Mouse (Mus musculus) neural tube, embryonic 15.5 days (tissue): ENCODE results near the gene Osr1. TPM values are rescaled to one million over a fixed set of nuclear protein-coding genes. Genes with fewer than 3 reads are reported as not detected.

ENCODE experiments used
- ATAC-seq: fragments of 200-750 bp; cut with Nextera tagmentation; 2 replicates; pipeline ENCODE4 v1.8.0; 2017; ENCODE audit warnings: mild to moderate bottlenecking, moderate TSS enrichment, moderate library complexity; ENCODE audit not compliant: low FRiP score
- H3K27ac ChIP-seq: fragments of 300-500 bp; sonication (generic); replicated peaks from 2 replicates; pipeline ENCODE4 v1.5.1; 2015; ENCODE audit warnings: mild to moderate bottlenecking, inconsistent platforms
- H3K27me3 ChIP-seq: fragments of 300-500 bp; sonication (generic); replicated peaks from 2 replicates; pipeline ENCODE4 v1.6.1; 2015; ENCODE audit warnings: inconsistent platforms
- H3K36me3 ChIP-seq: fragments of 300-500 bp; sonication (generic); 2 replicates; pipeline ENCODE4 v1.6.1; 2015; ENCODE audit warnings: inconsistent platforms
- H3K4me1 ChIP-seq: fragments of 300-500 bp; sonication (generic); 2 replicates; pipeline ENCODE4 v1.6.1; 2015; ENCODE audit warnings: inconsistent platforms
- H3K4me2 ChIP-seq: fragments of 300-500 bp; sonication (generic); 2 replicates; pipeline ENCODE4 v1.6.1; 2015; ENCODE audit warnings: inconsistent platforms, mild to moderate bottlenecking, moderate library complexity
- H3K4me3 ChIP-seq: fragments of 300-500 bp; sonication (generic); replicated peaks from 2 replicates; pipeline ENCODE4 v1.5.1; 2015; ENCODE audit warnings: mild to moderate bottlenecking, inconsistent platforms
- H3K9ac ChIP-seq: fragments of 300-500 bp; sonication (generic); replicated peaks from 2 replicates; pipeline ENCODE4 v1.6.1; 2015; ENCODE audit warnings: mild to moderate bottlenecking, inconsistent platforms
- H3K9me3 ChIP-seq: fragments of 300-500 bp; sonication (generic); replicated peaks from 2 replicates; pipeline ENCODE4 v1.6.1; 2016; ENCODE audit warnings: inconsistent platforms
- WGBS: fragments of 180-500 bp; shearing (Covaris S2); methylation state at CpG from one replicate; pipeline ENCODE4 v1.1.7; 2015; ENCODE audit warnings: mixed read lengths; 5-methylcytosine and 5-hydroxymethylcytosine counted together
- polyA plus RNA-seq: library from polyadenylated mRNA; unstranded; fragments of >200 nt; fragmentation: Nextera tagmentation; extraction: Ambion mirVana; gene quantifications from 2 replicates; pipeline ENCODE4 v1.2.1, GENCODE M21; 2015

The Osr1 gene
- polyA plus RNA-seq = 6.6 and 11.1 TPM in 2 replicates

DNA sequence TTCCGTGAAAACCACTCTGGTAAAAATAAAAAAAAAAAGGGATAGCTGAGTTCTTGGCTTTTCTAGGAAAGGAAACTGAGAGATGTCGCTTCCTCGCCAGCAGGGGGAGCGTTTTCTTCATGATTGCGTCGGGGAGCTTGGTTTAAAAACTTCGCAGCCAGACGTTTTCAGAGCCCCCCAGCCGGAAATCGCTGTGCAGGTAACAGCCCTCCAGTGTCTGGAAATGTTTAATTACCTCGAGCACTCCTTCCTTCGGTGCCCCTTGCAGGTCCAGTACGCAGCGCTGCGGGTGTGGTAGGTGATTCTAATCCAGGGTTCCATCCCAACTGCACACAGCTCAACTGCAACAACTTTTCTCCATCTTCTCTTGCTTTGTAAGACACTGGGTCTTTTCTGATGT lies at the start of gene Osr1:
Gene Osr1 (plus strand): TSS at position 146 of the 400 bp plus-strand sequence.
- peak within 1 kb of the TSS; percentile 63 for H3K4me2 ChIP-seq
- peak; percentile 36; the same call in 1 of the 2 replicates for ATAC-seq
- H3K36me3 ChIP-seq = no peaks in the 10 kb centered on the region
- 0 out of 2 replicates have a peak within 1 kb of the TSS, but pooled peaks have one; percentile 5 for H3K9ac ChIP-seq
- H3K4me3 ChIP-seq = peak within 1 kb of the TSS; percentile 38
- no peak within 1 kb of the TSS for H3K27ac ChIP-seq
- H3K27me3 ChIP-seq = peaks cover 66% of the 10 kb centered on the region
- peaks cover 19% of the 10 kb centered on the region for H3K4me1 ChIP-seq
- H3K9me3 ChIP-seq = no peaks in the 10 kb centered on the region
- under 1% methylated on average over 15 of the region's 15 CpGs for WGBS

- no peak overlapping the region for H3K9ac ChIP-seq
- ATAC-seq = no peak
Measured at GRCm38 (mm10) chr12:9550328-9550727, 19.6 kb upstream of the Osr1 start.

DNA sequence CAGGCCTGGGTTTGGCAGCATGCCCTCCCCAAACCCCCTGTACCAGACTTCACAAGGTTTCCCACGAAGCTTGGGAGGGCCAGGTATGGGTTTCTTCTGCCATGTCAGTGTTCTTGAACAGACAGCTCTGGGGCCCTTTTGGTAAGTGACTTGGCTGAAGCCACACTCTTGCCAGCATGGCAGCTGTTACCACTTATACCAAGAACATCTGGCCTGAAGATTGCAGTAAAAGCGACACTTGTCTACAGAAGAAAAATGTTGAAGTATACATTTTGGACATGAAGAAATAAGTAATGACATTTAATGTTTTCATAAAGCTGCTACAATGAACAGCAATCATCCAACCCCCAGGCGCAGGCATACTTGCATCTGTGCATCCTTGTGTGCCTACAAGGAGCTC lies 5.0 kb upstream of the Osr1 start:
- H3K4me2 ChIP-seq = no peak overlapping the region
- peaks cover 17% of the 10 kb centered on the region for H3K27me3 ChIP-seq
- 86% methylated on average over 3 of the region's 3 CpGs for WGBS
- peaks cover under 1% of the 10 kb centered on the region for H3K4me1 ChIP-seq
- H3K9me3 ChIP-seq = no peaks in the 10 kb centered on the region
- ATAC-seq = no peak
- no peak overlapping the region for H3K9ac ChIP-seq
- no peaks in the 10 kb centered on the region for H3K36me3 ChIP-seq
- no peak overlapping the region for H3K4me3 ChIP-seq
- H3K27ac ChIP-seq = no peak overlapping the region

More at GRCm38 (mm10) chr12:9550328-9550727, 19.6 kb upstream of the Osr1 start:
- H3K4me2 ChIP-seq = no peak overlapping the region
- no peak overlapping the region for H3K27ac ChIP-seq
- no peaks in the 10 kb centered on the region for H3K9me3 ChIP-seq
- no peaks in the 10 kb centered on the region for H3K4me1 ChIP-seq
- no peaks in the 10 kb centered on the region for H3K27me3 ChIP-seq
- no peaks in the 10 kb centered on the region for H3K36me3 ChIP-seq
- 85% methylated on average over 2 of the region's 2 CpGs for WGBS
- no peak overlapping the region for H3K4me3 ChIP-seq

DNA sequence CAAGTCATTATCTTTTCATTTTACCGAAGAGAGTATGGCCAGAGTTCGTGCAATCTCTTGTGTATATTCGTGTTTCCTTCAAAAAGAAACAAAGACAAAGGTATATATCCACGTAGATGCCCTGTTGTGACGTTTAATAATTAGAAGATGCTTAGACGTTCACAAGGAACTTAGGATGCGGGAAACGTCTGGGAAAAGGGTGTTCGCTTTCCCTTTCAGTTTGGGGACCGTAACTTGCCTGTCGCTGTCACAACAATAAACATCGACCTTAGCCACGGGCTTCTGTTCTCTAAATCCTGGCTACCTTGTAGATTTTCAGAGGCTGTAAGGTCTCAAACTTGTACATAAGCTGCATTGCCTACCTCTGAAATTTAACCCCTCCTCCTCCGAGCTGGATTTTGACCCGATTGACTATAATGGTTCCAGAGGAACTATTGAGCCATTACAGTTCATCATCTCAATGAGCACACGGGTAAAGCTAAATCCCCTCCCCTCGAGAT lies 630 bp downstream of the Osr1 start:
- peaks cover 19% of the 10 kb centered on the region for H3K4me1 ChIP-seq
- H3K9ac ChIP-seq = 0 out of 2 replicates have a peak overlapping the region, but pooled peaks have one; percentile 5
- peak overlapping the region; percentile 63 for H3K4me2 ChIP-seq
- H3K27me3 ChIP-seq = peaks cover 70% of the 10 kb centered on the region
- H3K27ac ChIP-seq = no peak overlapping the region
- peak overlapping the region; percentile 38 for H3K4me3 ChIP-seq
- no peaks in the 10 kb centered on the region for H3K36me3 ChIP-seq
- WGBS = under 1% methylated on average over 17 of the region's 17 CpGs
- no peaks in the 10 kb centered on the region for H3K9me3 ChIP-seq
- ATAC-seq = no peak

DNA sequence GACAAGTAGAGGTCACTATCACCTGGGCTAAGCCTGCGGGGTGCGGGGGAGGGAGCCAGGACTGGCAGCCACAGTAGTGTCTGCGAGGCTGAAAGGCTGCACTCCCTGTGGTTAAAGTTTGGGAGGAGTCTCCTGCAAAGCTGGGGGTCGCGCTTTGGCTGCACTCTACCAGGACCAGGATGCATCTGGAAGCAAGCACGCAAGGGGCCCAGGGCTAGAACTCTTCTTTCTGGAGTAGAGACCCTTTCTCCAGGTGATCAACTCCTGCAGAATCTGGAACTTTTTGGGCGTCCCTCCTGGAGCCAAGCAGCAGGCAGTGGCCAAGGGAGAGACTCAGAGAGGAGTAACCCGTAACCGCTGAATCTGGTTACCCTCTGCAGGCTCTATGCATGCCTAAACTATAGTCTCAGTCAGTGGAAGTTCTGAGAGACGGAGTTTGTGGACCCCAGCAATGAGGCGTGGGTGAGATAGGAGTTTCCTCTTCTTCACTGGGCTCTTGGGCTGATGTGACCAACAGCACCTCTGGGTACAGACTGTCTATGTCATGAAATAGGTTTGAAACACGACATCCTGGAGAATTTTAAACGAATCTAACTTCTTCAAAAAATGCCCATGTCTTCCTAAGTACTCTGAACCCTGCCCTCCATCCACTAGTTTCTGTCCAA lies 1.5 kb downstream of the Osr1 start:
- Histone ChIP-seq H3K9ac (no peak overlapping the region), H3K4me3 (no peak overlapping the region), H3K27ac (no peak overlapping the region), H3K27me3 (peaks cover 79% of the 10 kb centered on the region), H3K9me3 (no peaks in the 10 kb centered on the region), H3K4me2 (no peak overlapping the region; the same call in 1 of the 2 replicates), H3K4me1 (peaks cover 24% of the 10 kb centered on the region), H3K36me3 (no peaks in the 10 kb centered on the region)
- ATAC-seq = no peak
- WGBS = 2% methylated on average over 13 of the region's 13 CpGs

DNA sequence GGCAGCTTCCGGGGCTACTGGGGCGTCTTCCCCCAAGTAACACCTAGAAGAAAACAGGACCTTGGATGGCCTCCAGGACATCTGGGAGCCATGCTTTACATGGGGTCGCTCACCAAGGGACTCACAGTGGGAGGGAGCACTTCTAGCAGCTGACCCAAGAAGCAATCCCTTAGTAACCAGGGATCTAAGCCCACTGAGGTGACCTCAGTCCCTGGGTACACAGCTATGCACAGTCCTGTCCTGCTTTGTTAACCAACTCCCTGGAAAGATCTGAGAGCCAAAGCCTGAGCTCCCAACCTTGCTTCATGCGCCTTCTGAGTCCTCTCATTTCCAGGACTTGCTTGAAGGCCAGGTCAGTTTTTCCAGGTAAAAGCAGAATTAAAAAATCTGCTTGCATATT lies 2.1 kb downstream of the Osr1 start:
- no peaks in the 10 kb centered on the region for H3K36me3 ChIP-seq
- 15% methylated on average over 4 of the region's 4 CpGs for WGBS

DNA sequence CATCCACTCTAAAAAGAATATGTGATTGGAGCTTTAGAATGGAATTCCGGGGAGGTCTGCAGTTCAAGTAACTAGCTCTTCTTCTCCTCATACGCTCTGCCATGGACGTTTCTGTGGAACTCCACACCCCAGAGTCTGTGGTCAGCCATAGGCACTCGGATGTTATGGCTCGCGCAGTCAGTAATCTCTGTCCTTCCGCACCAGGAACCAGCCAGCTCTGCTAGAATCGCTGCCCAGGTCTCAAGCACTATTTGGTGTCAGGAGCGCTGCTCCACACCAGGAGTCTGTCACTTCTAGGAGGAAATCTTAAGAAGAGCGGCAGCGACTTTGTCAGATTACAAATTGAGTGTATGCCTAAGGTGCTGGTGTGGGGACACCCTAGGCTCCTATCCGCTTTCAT lies 3.8 kb downstream of the Osr1 start:
- no peaks in the 10 kb centered on the region for H3K9me3 ChIP-seq
- peaks cover 24% of the 10 kb centered on the region for H3K4me1 ChIP-seq
- WGBS = 3% methylated on average over 12 of the region's 12 CpGs
- H3K9ac ChIP-seq = no peak overlapping the region
- H3K4me2 ChIP-seq = peak overlapping the region; percentile 55
- H3K27ac ChIP-seq = no peak overlapping the region
- H3K36me3 ChIP-seq = no peaks in the 10 kb centered on the region
- H3K27me3 ChIP-seq = peaks cover 94% of the 10 kb centered on the region
- H3K4me3 ChIP-seq = peak overlapping the region; percentile 34
- no peak for ATAC-seq

More for the DNA sequence above, 2.1 kb downstream of the Osr1 start:
- Histone ChIP-seq H3K4me1 (peaks cover 24% of the 10 kb centered on the region), H3K27me3 (peaks cover 83% of the 10 kb centered on the region), H3K9me3 (no peaks in the 10 kb centered on the region), H3K4me2 (no peak overlapping the region), H3K27ac (no peak overlapping the region), H3K4me3 (no peak overlapping the region), H3K9ac (no peak overlapping the region)
- no peak for ATAC-seq

DNA sequence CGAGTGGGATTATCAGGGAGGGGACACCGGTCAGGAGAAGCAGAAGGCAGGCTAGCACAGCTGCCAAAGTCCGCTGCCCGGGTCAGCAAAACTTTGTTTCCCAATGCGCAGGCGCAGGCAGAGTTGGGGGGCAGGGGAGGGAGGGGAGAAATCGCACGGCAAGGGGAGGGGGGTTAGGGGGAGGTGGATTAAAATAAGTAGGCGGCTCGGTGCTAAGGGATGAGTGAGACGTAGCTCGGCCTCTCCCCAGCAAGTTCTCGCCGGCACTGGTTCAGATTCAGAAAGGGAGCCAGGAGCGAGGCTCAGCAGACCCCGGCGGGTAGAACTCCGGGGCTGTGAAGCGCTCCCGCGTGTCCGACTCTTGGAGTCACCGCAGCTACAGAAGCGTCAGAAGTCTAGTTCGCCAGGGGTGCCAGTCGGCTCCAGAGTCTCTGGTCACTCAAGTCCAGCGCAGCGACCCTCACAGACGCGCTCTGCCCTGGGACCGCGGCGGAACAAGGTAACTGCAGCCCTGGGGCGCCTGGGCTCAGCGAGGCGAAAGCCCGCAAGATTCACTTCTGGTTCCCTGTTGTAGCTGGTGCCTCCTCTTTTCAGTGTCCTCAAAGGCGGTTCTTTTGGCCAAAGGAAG lies 4.4 kb downstream of the Osr1 start:
- peak overlapping the region; percentile 34 for H3K4me3 ChIP-seq
- no peak overlapping the region for H3K27ac ChIP-seq
- peaks cover 94% of the 10 kb centered on the region for H3K27me3 ChIP-seq
- H3K4me1 ChIP-seq = peaks cover 28% of the 10 kb centered on the region
- ATAC-seq = no peak
- no peaks in the 10 kb centered on the region for H3K36me3 ChIP-seq
- peak overlapping the region; percentile 55 for H3K4me2 ChIP-seq
- H3K9me3 ChIP-seq = no peaks in the 10 kb centered on the region
- H3K9ac ChIP-seq = peak overlapping the region; percentile 23; the same call in 1 of the 2 replicates
- WGBS = under 1% methylated on average over 38 of the region's 38 CpGs

DNA sequence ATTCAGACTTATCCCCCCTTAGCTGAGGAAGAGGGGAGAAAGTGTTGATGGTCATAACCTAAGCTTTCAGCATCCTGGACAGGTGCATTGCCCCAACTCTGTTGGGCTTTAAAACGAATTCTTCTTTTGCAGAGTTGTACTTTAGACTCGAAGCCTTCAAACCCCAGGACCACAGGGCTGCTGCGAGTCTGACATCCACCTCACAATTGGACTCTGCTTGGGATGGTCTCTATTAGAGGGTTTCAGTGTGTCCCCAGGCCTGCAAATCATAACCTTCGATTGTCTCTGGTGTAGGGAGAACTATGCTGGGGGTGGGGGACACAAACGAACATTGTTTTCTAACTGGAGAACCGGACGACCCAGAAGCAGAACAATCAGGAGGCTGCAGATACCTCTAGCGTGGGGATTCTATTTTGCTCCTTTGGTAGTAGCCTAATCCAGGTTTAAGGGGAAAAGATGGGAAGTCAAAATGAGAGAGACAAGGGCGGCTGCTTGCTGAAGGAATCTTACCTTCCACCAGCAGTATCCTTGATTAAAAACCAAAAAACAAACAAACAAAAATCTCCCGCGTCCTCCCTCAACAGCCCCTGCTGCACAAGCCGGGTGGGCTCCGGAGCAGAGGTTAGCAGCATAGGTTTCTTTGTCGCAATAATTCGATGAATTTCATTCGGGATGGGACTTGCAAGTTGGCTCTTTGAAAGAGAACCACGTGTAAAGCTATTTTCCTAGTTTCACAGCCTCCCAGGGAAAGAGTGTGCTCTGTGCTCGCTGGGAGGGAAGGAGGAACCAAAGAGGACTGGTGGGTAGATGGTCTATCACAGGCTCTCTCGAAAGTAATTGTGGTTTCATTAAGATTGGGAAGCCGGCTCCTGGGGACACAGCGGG lies 5.5 kb downstream of the Osr1 start:
- no peak for ATAC-seq
- 2% methylated on average over 21 of the region's 21 CpGs for WGBS
- peak overlapping the region; percentile 13; the same call in 1 of the 2 replicates for H3K4me2 ChIP-seq
- no peak overlapping the region for H3K27ac ChIP-seq
- peak overlapping the region; percentile 34 for H3K4me3 ChIP-seq
- H3K36me3 ChIP-seq = no peaks in the 10 kb centered on the region
- no peak overlapping the region for H3K9ac ChIP-seq
- no peaks in the 10 kb centered on the region for H3K9me3 ChIP-seq
- peaks cover 28% of the 10 kb centered on the region for H3K4me1 ChIP-seq
- peaks cover 98% of the 10 kb centered on the region for H3K27me3 ChIP-seq

DNA sequence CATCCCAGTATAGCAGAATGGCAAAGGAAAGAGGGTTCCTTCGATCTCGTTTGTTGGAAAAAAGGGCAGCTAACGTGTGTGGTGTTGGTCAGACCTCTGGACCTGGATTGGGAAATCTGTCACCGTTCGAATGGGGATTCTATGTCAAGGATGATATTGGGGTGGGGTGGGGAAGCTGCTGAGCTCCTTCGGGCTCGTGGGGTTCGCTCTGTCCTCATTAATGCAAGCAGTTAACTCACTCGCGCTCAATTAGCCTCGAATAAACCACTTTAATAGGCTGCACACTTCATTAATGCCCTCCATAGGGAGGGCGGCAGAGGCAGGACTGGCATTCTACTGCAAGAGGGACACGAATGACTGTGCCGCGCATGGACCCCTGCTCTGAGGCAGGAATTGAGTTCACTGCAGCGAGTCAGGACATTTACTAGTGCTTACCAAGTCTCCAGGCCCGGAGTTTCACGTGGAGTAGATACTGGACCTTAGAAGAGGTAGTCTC lies 6.2 kb downstream of the Osr1 start:
- Histone ChIP-seq H3K4me3 (peak overlapping the region; percentile 34), H3K27ac (no peak overlapping the region), H3K4me1 (peaks cover 29% of the 10 kb centered on the region), H3K9me3 (no peaks in the 10 kb centered on the region), H3K9ac (no peak overlapping the region), H3K27me3 (peaks cover 94% of the 10 kb centered on the region), H3K36me3 (no peaks in the 10 kb centered on the region), H3K4me2 (peak overlapping the region; percentile 13)
- ATAC-seq = peak; percentile 33; the same call in 1 of the 2 replicates
- WGBS = 0% methylated on average over 18 of the region's 18 CpGs

DNA sequence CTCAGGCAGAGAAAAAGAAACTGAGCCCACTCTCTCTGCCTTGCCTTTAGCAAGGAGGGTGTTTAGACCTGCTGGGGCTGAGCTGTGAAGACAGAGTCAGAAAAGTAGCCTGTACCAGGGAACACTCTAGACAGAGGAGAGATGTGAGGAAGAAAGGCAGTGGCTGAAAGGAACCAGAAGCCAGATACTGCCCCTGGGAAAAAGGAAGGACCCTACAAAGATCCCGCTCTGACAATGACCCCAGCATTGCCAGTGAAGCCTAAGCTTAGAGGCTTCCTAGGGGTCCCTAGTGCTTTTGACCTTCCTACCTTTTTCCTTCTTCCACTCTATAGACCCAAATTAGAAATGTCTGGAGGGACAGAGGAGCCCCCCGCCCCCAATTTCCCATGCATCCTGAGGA lies 7.7 kb downstream of the Osr1 start:
- 0 out of 2 replicates have a peak overlapping the region, but pooled peaks have one; percentile 9 for H3K4me2 ChIP-seq
- H3K27me3 ChIP-seq = peaks cover 93% of the 10 kb centered on the region
- H3K36me3 ChIP-seq = no peaks in the 10 kb centered on the region
- H3K9ac ChIP-seq = no peak overlapping the region
- no peak overlapping the region for H3K4me3 ChIP-seq
- H3K4me1 ChIP-seq = peaks cover 34% of the 10 kb centered on the region
- WGBS = 12% methylated on average over 2 of the region's 2 CpGs
- no peak overlapping the region for H3K27ac ChIP-seq
- ATAC-seq = no peak
- H3K9me3 ChIP-seq = no peaks in the 10 kb centered on the region
